ENCODE assay signal across 26 mouse cellular contexts in genomic region chr3:146206635-146207034, GRCm38 (mm10).
"Had no signal": no experiment of that assay in that cellular context is flagged by ENCODE, and none has a peak within 500 bp of the region (broad histone marks: within the 10 kb centered on the region; RNA-seq: fewer than 3 reads in every experiment).

No protein-coding gene starts in this region.

- H3K4me3 ChIP-seq: gastrocnemius, adult 2 months; heart, embryonic 10.5 days; heart, embryonic 12.5 days; hindbrain, embryonic 10.5 days; hindbrain, embryonic 12.5 days; kidney, embryonic 15.5 days; limb, embryonic 10.5 days; limb, embryonic 12.5 days; liver, embryonic 13.5 days had no signal

- ATAC-seq: hindbrain, embryonic 16.5 days had no signal

- H3K9ac ChIP-seq: heart, embryonic 12.5 days; hindbrain, embryonic 12.5 days; hindbrain, embryonic 14.5 days; kidney, embryonic 15.5 days; limb, embryonic 12.5 days; liver, embryonic 13.5 days had no signal

- H3K4me1 ChIP-seq: hindbrain, embryonic 10.5 days; hindbrain, embryonic 12.5 days; kidney, embryonic 15.5 days; limb, embryonic 10.5 days; limb, embryonic 12.5 days; liver, embryonic 13.5 days had no signal

- H3K27me3 ChIP-seq: heart, embryonic 12.5 days; kidney, embryonic 15.5 days; liver, embryonic 13.5 days had no signal

- H3K4me2 ChIP-seq: heart, embryonic 12.5 days; hindbrain, embryonic 12.5 days; hindbrain, embryonic 14.5 days; kidney, embryonic 15.5 days; limb, embryonic 12.5 days; liver, embryonic 11.5 days; liver, embryonic 13.5 days had no signal

- H3K27ac ChIP-seq: gastrocnemius, adult 2 months; heart, embryonic 10.5 days; hindbrain, embryonic 10.5 days; hindbrain, embryonic 12.5 days; hindbrain, embryonic 14.5 days; kidney, embryonic 15.5 days; kidney, postnatal 0 days; limb, embryonic 10.5 days; limb, embryonic 12.5 days; liver, embryonic 13.5 days had no signal

- H3K36me3 ChIP-seq: heart, embryonic 10.5 days; heart, embryonic 12.5 days; hindbrain, embryonic 10.5 days; hindbrain, embryonic 12.5 days; kidney, embryonic 15.5 days; limb, embryonic 10.5 days; limb, embryonic 12.5 days; liver, embryonic 13.5 days had no signal

- DNase-seq: gastrocnemius, adult 2 months; gastrocnemius, postnatal 10 days; gastrocnemius, postnatal 25 days; heart, adult 18-20 months; heart, postnatal 10 days; heart, postnatal 4 days; kidney, adult 11 months; kidney, adult 2 months; kidney, adult 9 months; kidney, postnatal 14 days; kidney, postnatal 36 days; layer of hippocampus, adult 9-11 months; layer of hippocampus, postnatal 36 days; liver; liver, embryonic 13.5 days had no signal

- H3K9me3 ChIP-seq: heart, embryonic 10.5 days; heart, embryonic 12.5 days; hindbrain, embryonic 10.5 days; hindbrain, embryonic 12.5 days; kidney, embryonic 15.5 days; limb, embryonic 10.5 days; limb, embryonic 12.5 days; liver, embryonic 13.5 days had no signal
